Mouse (Mus musculus): ENCODE measurements at regions not wholly inside any gene's neighbourhood (a gene's known extent, or its start where the extent isn't known, plus 50 kb on each side); places are given as distances from the start of the nearest gene placed in this dataset.

DNA sequence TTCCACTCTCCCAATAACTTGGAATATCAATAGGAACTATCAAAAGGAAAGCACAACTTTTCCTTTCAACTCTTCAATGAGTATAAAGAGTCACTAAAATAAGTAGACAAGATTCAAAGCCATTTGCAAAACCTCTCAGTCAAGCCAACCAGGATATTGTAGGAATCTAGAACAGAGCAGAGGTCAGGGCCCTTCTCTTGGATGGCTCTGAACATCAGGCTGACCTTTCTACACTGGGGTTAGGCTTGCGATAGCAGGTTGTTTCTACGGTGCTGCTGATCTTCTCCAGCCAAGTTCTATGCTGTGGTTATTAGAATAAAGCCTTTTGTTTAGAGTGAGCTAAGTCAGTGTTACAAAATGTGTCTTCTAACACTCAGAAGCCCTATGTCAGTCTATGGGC is 658.6 kb downstream of the Ofcc1 start:
- DNase-seq (ENCODE audit: low spot score): no peak

DNA sequence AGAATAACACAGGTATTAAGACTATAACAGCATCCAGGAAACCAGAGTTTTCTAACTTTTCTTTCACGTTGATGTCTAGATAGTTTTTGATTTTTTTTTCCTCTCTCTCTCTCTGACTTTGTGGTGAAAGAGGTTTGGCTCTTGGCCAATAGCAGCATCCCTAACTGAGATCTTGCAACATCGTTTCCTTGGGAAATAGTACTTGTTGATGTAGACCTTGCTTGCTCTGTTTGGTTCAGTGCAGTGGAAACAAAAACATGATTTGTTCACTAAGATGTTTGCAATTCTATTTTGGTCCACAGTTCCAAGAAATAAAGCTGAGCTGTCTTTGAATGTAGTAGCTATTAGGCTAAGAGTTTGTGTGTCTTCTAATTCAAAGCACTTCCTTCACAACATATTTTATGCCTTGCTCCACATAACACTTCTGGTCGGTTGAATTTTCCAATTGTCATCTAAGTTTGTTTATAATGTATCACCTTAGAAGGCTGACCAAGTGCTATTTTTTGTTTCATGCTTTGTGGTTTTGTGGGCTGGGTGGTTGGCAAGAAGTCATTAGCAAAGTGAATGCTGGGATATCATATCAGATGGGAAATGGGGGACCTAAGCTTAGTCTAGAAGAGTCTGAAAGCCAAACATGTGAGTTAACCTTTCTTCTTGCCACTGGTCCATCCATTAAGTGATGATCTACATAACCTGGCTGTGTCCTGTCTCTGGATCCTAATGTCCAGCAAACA is 669.8 kb downstream of the Ofcc1 start:
- DNase-seq (ENCODE audit: low spot score): no peak

DNA sequence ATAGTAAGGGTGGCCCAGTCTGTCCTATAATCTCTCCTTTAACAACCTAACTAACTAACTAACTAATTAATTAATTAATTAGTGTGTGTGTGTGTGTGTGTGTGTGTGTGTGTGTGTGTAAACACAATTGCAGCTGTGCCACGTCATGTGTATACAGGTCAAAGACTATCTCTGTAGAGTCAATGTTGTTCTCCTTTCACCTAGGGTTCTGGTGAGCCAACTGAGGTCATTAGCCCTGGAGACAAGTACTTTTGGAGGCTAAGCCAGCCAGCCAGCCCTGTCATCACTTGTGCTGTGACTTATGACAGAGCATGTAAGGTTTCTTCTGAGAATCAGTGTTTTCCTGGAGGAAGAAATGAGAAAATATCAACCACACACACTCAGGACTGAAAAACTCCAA is 696.7 kb downstream of the Ofcc1 start:
- no peak for DNase-seq (ENCODE audit: low spot score)

DNA sequence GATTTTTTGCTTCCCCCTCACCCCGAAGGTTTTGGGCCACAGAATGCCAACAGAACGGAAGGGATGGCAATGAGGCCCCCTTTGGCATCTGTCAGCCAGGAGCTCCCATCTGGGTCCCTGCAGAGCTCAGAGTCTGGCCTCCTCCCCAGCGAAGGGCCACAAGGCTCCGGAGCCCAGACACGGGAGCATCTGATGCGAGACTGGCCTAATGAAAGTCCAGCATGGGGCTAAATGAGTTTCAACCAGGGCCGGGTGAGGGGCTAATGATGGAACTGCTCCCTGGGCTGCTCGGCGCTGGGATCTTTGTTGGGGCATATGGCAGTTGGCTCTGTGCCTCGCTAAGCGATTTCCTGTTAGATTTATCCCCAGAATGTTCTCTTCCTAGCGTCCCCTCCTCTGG is 688.8 kb upstream of the Slc35b3 start:
- peak; percentile 4 for DNase-seq (ENCODE audit: low spot score)

DNA sequence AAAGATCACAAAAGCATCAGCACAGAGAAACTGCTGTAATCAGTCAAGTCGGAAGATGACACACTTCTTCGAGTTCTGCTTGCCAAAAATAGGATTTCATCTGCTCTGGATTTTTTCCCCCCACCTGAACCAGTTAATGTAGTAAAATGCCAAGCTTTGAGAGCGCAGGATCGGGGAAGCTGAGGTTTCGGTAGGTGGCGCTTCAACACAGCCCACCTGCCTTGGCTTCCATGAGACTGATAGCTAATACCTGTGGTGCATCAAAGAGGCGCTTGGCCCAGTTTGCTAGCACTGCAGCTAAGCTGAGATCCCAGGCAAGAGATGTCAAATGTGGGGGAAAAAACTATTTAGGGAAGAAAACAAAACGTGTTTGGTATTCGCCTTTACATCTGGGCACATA is 686.7 kb upstream of the Slc35b3 start:
- DNase-seq (ENCODE audit: low spot score): peak; percentile 74

DNA sequence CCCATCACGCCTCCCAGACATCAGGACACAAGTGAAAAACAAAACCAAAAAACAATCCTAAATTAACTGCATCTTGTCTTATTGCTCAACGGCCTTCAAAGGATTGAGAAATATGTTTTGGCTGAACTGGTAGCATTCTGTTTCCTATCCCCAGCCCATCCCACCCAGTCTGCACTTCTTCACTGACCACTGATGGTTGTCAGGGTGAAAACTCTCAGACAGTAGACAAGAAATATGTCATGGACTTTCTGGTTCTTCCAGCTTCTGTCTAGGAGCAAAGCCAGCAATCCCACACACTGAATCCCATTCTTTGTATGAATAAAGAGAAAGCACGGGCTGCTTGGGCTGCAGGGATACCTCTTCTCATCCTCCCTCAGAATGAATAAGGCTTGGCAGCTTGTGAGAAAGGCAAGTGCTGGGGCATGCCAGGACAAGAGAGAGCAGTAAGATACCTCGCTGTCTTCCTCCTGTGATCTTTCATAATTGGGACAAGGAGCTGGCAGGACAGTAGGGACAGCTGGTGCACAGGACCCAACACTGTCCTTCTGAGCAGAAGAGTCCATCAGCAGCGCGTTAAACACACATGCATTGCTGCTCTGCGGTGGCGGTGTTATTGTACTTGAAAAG is 670.9 kb upstream of the Slc35b3 start:
- no peak for DNase-seq (ENCODE audit: low spot score)

Measured in embryo, embryonic 10.5 days (tissue).